Mouse (Mus musculus) embryonic facial prominence, embryonic 12.5 days (tissue): ENCODE data around the gene Spata2l. TPM values are rescaled to one million over a fixed set of nuclear protein-coding genes. Genes with fewer than 3 reads are reported as not detected.
A peak's percentile ranks its signal among the peaks of the same experiment; 100 is the strongest.

Source experiments
- ATAC-seq: fragments of 200-750 bp; cut with Nextera tagmentation; 2 replicates; pipeline ENCODE4 v1.8.0; 2017; ENCODE audit not compliant: insufficient number of reproducible peaks, insufficient read depth, low FRiP score, low TSS enrichment
- H3K27ac ChIP-seq: fragments of 300-500 bp; sonication (generic); 2 replicates; pipeline ENCODE4 v1.5.1; 2016; ENCODE audit warnings: mild to moderate bottlenecking
- H3K27me3 ChIP-seq: fragments of 300-500 bp; sonication (generic); 2 replicates; pipeline ENCODE4 v1.6.1; 2016; ENCODE audit warnings: mild to moderate bottlenecking, moderate library complexity
- H3K36me3 ChIP-seq: fragments of 300-500 bp; sonication (generic); 2 replicates; pipeline ENCODE4 v1.6.1; 2016; ENCODE audit warnings: mild to moderate bottlenecking
- H3K4me1 ChIP-seq: fragments of 300-500 bp; sonication (generic); 2 replicates; pipeline ENCODE4 v1.6.1; 2016
- H3K4me2 ChIP-seq: fragments of 300-500 bp; sonication (generic); replicated peaks from 2 replicates; pipeline ENCODE4 v1.6.1; 2016; ENCODE audit warnings: mild to moderate bottlenecking, moderate library complexity
- H3K4me3 ChIP-seq: fragments of 300-500 bp; sonication (generic); 2 replicates; pipeline ENCODE4 v1.5.1; 2016; ENCODE audit warnings: mild to moderate bottlenecking
- H3K9ac ChIP-seq: fragments of 300-500 bp; sonication (generic); 2 replicates; pipeline ENCODE4 v1.6.1; 2016; ENCODE audit warnings: mild to moderate bottlenecking, moderate library complexity
- H3K9me3 ChIP-seq: fragments of 300-500 bp; sonication (generic); 2 replicates; pipeline ENCODE4 v1.6.1; 2016; ENCODE audit warnings: mild to moderate bottlenecking, moderate library complexity
- WGBS: fragments of 180-500 bp; shearing (Covaris S2); methylation state at CpG from one replicate; pipeline ENCODE4 v1.1.7; 2016; 5-methylcytosine and 5-hydroxymethylcytosine counted together
- polyA plus RNA-seq: library from polyadenylated mRNA; unstranded; fragments of >200 nt; fragmentation: Nextera tagmentation; extraction: Ambion mirVana; gene quantifications from 2 replicates; pipeline ENCODE4 v1.2.1, GENCODE M21; 2016

The Spata2l gene
- polyA plus RNA-seq, 1 experiment from 2014 or later: 2.9 TPM

DNA sequence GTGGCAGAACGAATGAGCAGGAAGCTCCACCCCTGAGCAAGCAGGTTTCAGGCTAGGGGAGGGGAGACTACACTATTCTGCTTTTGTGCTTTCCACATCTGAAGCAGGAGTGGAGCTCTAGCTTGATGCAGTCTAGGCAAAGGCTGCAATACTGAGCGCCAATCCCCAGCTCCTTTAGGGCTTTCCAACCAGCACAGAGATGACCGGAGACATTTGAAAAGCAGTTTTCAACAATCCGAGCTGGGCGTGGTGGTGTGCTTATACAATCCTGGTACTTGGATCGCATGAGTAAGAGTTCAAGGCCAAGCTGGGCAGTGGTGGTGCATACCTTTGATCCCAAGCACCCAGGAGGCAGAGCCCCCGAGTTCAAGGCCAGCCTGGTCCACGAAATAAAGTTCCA, 44.1 kb downstream of the Spata2l start:
- no peaks in the 10 kb centered on the region for H3K27me3 ChIP-seq
- H3K9me3 ChIP-seq: no peaks in the 10 kb centered on the region
- ATAC-seq: no peak
- H3K4me3 ChIP-seq: no peak overlapping the region
- WGBS: 54% methylated on average over 8 of the region's 8 CpGs
- H3K9ac ChIP-seq: no peak overlapping the region
- no peaks in the 10 kb centered on the region for H3K36me3 ChIP-seq
- no peak overlapping the region for H3K4me2 ChIP-seq
- no peak overlapping the region for H3K27ac ChIP-seq
- peaks cover 4% of the 10 kb centered on the region for H3K4me1 ChIP-seq

DNA sequence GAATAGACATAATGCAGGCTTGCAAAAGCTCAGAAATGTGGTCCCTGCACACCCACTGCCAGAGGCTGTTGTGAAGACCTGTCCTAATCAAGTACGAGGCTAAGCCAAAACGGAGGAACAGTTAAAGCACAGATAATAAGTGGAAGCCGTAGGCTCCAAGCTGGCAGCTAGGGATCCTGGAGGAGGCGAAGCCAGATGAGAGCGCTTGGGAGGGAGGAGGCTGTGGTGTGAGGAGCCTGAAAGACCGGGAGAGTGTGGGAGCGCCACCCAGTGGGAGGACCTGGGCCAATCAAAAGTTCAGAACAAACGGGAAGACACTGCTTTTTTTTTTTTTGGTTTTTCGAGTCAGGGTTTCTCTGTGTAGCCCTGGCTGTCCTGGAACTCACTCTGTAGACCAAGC, 45.4 kb downstream of the Spata2l start:
- H3K4me3 ChIP-seq: no peak overlapping the region
- no peak; the same call in 1 of the 2 replicates for ATAC-seq
- 0 out of 2 replicates have a peak overlapping the region, but pooled peaks have one; percentile 2 for H3K9ac ChIP-seq
- no peaks in the 10 kb centered on the region for H3K27me3 ChIP-seq
- no peaks in the 10 kb centered on the region for H3K36me3 ChIP-seq
- no peaks in the 10 kb centered on the region for H3K9me3 ChIP-seq
- H3K4me2 ChIP-seq: peak overlapping the region; percentile 18; the same call in 1 of the 2 replicates
- H3K4me1 ChIP-seq: peaks cover 16% of the 10 kb centered on the region
- 2% methylated on average over 9 of the region's 9 CpGs for whole genome bisulfite sequencing
- H3K27ac ChIP-seq: no peak overlapping the region

DNA sequence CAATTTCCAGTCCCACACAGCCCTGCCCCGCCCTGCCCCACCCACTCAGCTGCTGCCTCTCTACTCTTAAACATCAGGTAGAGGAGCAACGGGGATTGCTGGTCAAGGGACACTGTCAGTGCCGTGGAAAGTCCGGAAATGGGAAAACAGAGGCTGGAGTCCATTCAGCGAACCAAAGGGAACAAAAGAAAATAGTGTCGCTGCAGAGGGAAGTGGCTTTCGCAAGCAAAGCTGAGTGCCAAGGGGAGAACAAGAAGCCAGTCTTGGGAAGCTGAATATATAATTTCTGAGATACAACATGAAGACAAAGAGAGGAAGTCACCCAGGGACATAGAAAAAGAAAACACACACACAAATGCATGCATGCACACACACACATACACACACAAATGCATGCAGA, 47.2 kb downstream of the Spata2l start:
- no peak overlapping the region for H3K27ac ChIP-seq
- no peaks in the 10 kb centered on the region for H3K9me3 ChIP-seq
- H3K36me3 ChIP-seq: no peaks in the 10 kb centered on the region
- no peak for ATAC-seq
- H3K4me1 ChIP-seq: peaks cover 24% of the 10 kb centered on the region
- H3K4me2 ChIP-seq: no peak overlapping the region
- WGBS: 81% methylated on average over 7 of the region's 7 CpGs
- H3K27me3 ChIP-seq: no peaks in the 10 kb centered on the region
- no peak overlapping the region for H3K4me3 ChIP-seq
- H3K9ac ChIP-seq: no peak overlapping the region

DNA sequence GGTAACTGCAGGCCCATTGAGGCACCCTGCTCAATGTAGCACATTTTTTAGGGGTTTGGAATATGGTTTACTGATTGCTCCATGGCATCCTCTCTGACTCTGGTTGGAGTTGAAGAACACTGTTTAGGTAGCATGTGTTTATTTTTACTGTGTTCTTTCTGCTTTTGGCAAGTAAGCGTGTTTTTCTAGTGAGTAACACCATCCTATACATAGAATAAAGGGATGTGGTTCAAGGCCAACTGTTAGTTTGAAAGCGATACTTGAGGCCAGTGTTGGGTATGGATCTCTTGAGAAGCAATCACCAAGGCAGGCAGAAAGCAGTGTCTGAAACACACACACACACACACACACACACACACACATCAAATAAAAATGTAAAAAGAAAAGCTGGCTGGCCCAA, 48.0 kb downstream of the Spata2l start:
- H3K9me3 ChIP-seq: no peaks in the 10 kb centered on the region
- no peak overlapping the region for H3K4me3 ChIP-seq
- no peak overlapping the region for H3K27ac ChIP-seq
- H3K27me3 ChIP-seq: no peaks in the 10 kb centered on the region
- no peak overlapping the region for H3K9ac ChIP-seq
- no peak for ATAC-seq
- 80% methylated on average over 2 of the region's 2 CpGs for WGBS
- no peak overlapping the region for H3K4me2 ChIP-seq
- no peaks in the 10 kb centered on the region for H3K36me3 ChIP-seq
- H3K4me1 ChIP-seq: peaks cover 24% of the 10 kb centered on the region

DNA sequence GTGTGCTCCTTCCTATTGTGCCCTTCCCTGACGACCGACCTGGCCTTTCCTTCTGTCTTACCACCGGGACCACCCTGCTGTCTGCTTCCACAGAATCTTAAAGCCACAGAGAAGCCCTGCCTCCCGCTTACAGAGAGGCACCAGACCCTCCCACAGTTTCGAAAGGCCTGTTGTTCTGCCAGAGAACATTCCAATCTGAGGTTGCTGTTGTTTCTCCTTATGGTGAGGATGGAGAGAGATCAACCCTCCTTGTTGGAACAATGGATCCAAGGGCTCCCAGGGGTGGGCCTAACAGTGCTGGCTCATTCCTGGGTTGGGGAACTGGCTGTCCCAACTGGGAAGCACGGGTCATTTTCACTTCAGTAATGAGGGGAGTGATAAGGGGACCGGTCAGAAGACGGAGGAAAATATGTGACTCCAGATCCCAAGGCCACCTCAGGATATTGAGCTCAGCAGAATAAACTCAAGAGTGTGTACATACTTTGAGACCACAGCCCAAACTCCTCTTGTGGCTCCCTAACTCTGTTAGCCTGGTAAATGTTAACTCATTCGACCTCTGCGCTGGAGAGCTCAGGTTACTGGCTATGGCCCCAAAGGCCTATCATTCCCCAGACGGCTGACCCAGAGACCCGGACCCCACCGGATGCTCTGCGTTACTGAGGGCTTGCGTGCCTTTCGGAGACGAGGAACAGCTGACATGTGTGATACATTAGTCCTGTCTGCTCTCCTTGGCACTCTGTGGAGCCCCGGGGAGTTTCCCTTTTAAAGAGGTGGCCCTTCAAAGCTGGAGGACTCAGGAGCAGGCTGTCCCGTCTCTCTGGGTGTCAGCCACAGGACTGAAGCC, 50.2 kb downstream of the Spata2l start, which contains the start of gene Dpep1:
TSS of gene Dpep1 (plus strand) at position 677 of the 844 bp plus-strand sequence.
- Histone ChIP-seq H3K4me1 (peaks cover 24% of the 10 kb centered on the region), H3K36me3 (no peaks in the 10 kb centered on the region), H3K27me3 (no peaks in the 10 kb centered on the region), H3K4me2 (peak within 1 kb of the TSS; percentile 31), H3K27ac (peak within 1 kb of the TSS; percentile 81), H3K4me3 (no peak within 1 kb of the TSS), H3K9ac (0 out of 2 replicates have a peak within 1 kb of the TSS, but pooled peaks have one; percentile 12), H3K9me3 (no peaks in the 10 kb centered on the region)
- WGBS: 13% methylated on average over 19 of the region's 19 CpGs
- ATAC-seq: no peak

DNA sequence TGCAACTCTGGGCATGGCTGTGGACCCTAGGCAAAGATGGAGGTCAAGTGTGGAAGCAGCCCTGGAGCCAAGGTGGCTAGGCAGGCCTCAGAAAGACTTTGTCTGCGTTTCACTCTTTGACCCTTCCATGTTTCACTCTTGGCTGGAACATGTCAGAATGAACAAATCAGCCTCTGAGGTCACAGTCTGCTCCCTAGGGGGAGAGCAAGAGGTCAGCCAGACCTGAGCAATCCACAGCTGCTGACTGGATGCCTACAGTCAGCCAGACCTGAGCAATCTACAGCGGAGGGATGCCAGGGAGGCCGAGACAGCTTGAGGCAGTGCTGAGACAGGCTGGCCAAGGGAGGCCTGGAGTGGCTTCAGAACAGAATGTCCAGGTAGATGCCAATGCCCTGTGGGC, 54.6 kb downstream of the Spata2l start:
- H3K4me2 ChIP-seq: no peak overlapping the region
- no peak overlapping the region for H3K4me3 ChIP-seq
- H3K36me3 ChIP-seq: no peaks in the 10 kb centered on the region
- 44% methylated on average over 3 of the region's 3 CpGs for WGBS
- ATAC-seq: no peak
- peaks cover 17% of the 10 kb centered on the region for H3K9me3 ChIP-seq
- no peak overlapping the region for H3K9ac ChIP-seq
- no peak overlapping the region for H3K27ac ChIP-seq
- H3K27me3 ChIP-seq: no peaks in the 10 kb centered on the region
- H3K4me1 ChIP-seq: peaks cover 15% of the 10 kb centered on the region

Other genes starting within 250 kb of the Spata2l start
- gene Ankrd11, start 194.0 kb downstream of the Spata2l start, polyA plus RNA-seq: 73.1 and 102 TPM in 2 replicates
- gene Spg7, start 173.3 kb downstream of the Spata2l start, polyA plus RNA-seq: 55.5 and 58.2 TPM in 2 replicates
- gene Rpl13, start 133.9 kb downstream of the Spata2l start, polyA plus RNA-seq: 1,455 and 1,462 TPM in 2 replicates
- gene Cpne7, start 118.9 kb downstream of the Spata2l start, polyA plus RNA-seq: 0.59 and 1.4 TPM in 2 replicates
- gene Sult5a1, start 77.9 kb downstream of the Spata2l start, polyA plus RNA-seq: 19.2 and 24.1 TPM in 2 replicates
- 1.6 and 2.3 TPM in 2 replicates for gene Dpep1, start 50.0 kb downstream of the Spata2l start, polyA plus RNA-seq
- 142 and 152 TPM in 2 replicates for gene Chmp1a, start 23.5 kb downstream of the Spata2l start, polyA plus RNA-seq
- 5.9 and 7.0 TPM in 2 replicates for gene Spata33, start 23.4 kb downstream of the Spata2l start, polyA plus RNA-seq
- gene Cdk10, start 11.4 kb downstream of the Spata2l start, polyA plus RNA-seq: 38.5 and 40.6 TPM in 2 replicates
- gene Zfp276, start 18.0 kb upstream of the Spata2l start, polyA plus RNA-seq: 34.3 and 36.6 TPM in 2 replicates
- gene Vps9d1, start 18.1 kb upstream of the Spata2l start, polyA plus RNA-seq: 35.1 and 37.2 TPM in 2 replicates
- gene Fanca, start 82.3 kb upstream of the Spata2l start, polyA plus RNA-seq: 31.9 and 34.0 TPM in 2 replicates
- 5.1 and 6.3 TPM in 2 replicates for gene Spire2, start 96.5 kb upstream of the Spata2l start, polyA plus RNA-seq
- 172 and 186 TPM in 2 replicates for gene Tcf25, start 137.5 kb upstream of the Spata2l start, polyA plus RNA-seq
- 0.15 and 0.17 TPM in 2 replicates for gene Mc1r, start 170.9 kb upstream of the Spata2l start, polyA plus RNA-seq
- 147 and 201 TPM in 2 replicates for gene Tubb3, start 175.2 kb upstream of the Spata2l start, polyA plus RNA-seq
- 42.2 and 42.7 TPM in 2 replicates for gene Def8, start 187.3 kb upstream of the Spata2l start, polyA plus RNA-seq
- gene Afg3l1, start 241.7 kb upstream of the Spata2l start, polyA plus RNA-seq: 62.1 and 66.6 TPM in 2 replicates